Mouse (Mus musculus): ENCODE results near the gene Pilrb2. TPM values are rescaled to one million over a fixed set of nuclear protein-coding genes. Genes with fewer than 3 reads are reported as not detected.
"Not testable (repeated sequence)": the region's sequence is repeated elsewhere in the genome, so short reads cannot be mapped to it uniquely, and the experiment has no call there.

The Pilrb2 gene
- polyA plus RNA-seq, 1 experiment from 2014 or later = 1.3 TPM

GRCm38 (mm10) chr5:137837110-137837509 lies 34.5 kb downstream of the Pilrb2 start:
- H3K36me3 ChIP-seq (ENCODE audit: control insufficient read depth, insufficient read depth, low read length); H3K4me1 ChIP-seq (ENCODE audit: control insufficient read depth, insufficient read depth, low read length); ATAC-seq; H3K27me3 ChIP-seq (replicated peaks; ENCODE audit: control insufficient read depth, insufficient read depth, low read length); H3K27ac ChIP-seq (ENCODE audit: low read length); H3K4me2 ChIP-seq (ENCODE audit: low read depth, low read length); H3K9me3 ChIP-seq (ENCODE audit: control insufficient read depth, low read length); H3K9ac ChIP-seq (ENCODE audit: low read depth, low read length); H3K4me3 ChIP-seq (ENCODE audit: low read length): not testable (repeated sequence)

DNA sequence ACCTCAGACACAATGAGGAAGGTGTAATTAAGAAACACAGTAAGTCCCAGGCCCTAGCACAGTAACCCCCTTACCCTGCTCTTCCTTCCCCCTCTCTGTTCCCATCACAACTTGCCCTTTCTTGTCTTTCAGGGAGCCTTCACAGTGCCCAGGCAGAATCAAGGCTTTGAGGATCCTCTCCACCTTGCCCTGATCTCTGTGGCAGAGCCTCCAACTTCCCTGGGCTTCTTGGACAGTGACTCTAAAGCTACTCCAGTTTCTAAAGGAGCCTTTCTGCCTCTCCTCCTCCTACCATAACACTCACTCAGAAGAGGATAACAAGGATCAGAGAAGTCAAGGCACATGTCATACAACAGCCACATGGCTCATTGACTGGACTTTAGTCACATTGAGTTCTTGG lies 35.0 kb downstream of the Pilrb2 start:
- no peak overlapping the region for H3K4me2 ChIP-seq (ENCODE audit: low read depth, low read length)
- H3K9ac ChIP-seq (ENCODE audit: low read depth, low read length) = no peak overlapping the region
- H3K27ac ChIP-seq (ENCODE audit: low read length) = no peak overlapping the region
- no peak for ATAC-seq
- no peak overlapping the region for H3K4me3 ChIP-seq (ENCODE audit: low read length)
- H3K36me3 ChIP-seq (ENCODE audit: control insufficient read depth, insufficient read depth, low read length) = no peaks in the 10 kb centered on the region
- no peaks in the 10 kb centered on the region for H3K9me3 ChIP-seq (ENCODE audit: control insufficient read depth, low read length)
- H3K27me3 ChIP-seq (replicated peaks; ENCODE audit: control insufficient read depth, insufficient read depth, low read length) = no peaks in the 10 kb centered on the region
- H3K4me1 ChIP-seq (ENCODE audit: control insufficient read depth, insufficient read depth, low read length) = no peaks in the 10 kb centered on the region

- H3K4me3 ChIP-seq (ENCODE audit: low read length); H3K27me3 ChIP-seq (replicated peaks; ENCODE audit: control insufficient read depth, insufficient read depth, low read length); H3K4me2 ChIP-seq (ENCODE audit: low read depth, low read length); H3K27ac ChIP-seq (ENCODE audit: low read length); H3K9me3 ChIP-seq (ENCODE audit: control insufficient read depth, low read length); H3K4me1 ChIP-seq (ENCODE audit: control insufficient read depth, insufficient read depth, low read length); H3K9ac ChIP-seq (ENCODE audit: low read depth, low read length); H3K36me3 ChIP-seq (ENCODE audit: control insufficient read depth, insufficient read depth, low read length); ATAC-seq: not testable (repeated sequence)
- WGBS = 59% methylated on average over 2 of the region's 2 CpGs
Observed at GRCm38 (mm10) chr5:137835966-137836520, 35.6 kb downstream of the Pilrb2 start, which contains the start of gene Pilra. Gene Pilra, minus strand, starts transcription at chr5:137836281.

DNA sequence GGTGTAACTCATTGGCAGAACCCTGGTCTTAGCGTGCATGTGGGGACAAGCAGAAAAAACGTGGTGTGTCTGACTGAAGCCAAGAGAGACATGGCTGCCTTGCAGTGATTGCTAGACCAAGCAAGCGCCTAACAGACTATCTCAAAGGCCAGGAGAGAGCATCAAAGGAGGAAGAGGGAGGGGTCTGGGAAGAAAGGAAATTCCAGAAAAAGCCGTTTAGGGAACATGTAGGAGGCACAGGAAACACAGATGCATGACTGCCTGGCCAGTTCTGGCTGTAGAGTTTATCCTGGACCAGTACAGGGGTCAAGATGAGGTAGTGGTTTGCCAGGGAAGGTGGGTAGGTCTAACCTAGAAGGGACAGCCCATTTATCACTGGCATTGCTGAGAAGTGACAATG lies 38.1 kb downstream of the Pilrb2 start:
- ATAC-seq = no peak
- Histone ChIP-seq H3K27me3 (replicated peaks; ENCODE audit: control insufficient read depth, insufficient read depth, low read length) (no peaks in the 10 kb centered on the region), H3K9ac (ENCODE audit: low read depth, low read length) (no peak overlapping the region), H3K27ac (ENCODE audit: low read length) (no peak overlapping the region), H3K4me2 (ENCODE audit: low read depth, low read length) (no peak overlapping the region), H3K9me3 (ENCODE audit: control insufficient read depth, low read length) (no peaks in the 10 kb centered on the region), H3K4me3 (ENCODE audit: low read length) (no peak overlapping the region), H3K4me1 (ENCODE audit: control insufficient read depth, insufficient read depth, low read length) (no peaks in the 10 kb centered on the region), H3K36me3 (ENCODE audit: control insufficient read depth, insufficient read depth, low read length) (no peaks in the 10 kb centered on the region)
- 49% methylated on average over 4 of the region's 4 CpGs for WGBS

DNA sequence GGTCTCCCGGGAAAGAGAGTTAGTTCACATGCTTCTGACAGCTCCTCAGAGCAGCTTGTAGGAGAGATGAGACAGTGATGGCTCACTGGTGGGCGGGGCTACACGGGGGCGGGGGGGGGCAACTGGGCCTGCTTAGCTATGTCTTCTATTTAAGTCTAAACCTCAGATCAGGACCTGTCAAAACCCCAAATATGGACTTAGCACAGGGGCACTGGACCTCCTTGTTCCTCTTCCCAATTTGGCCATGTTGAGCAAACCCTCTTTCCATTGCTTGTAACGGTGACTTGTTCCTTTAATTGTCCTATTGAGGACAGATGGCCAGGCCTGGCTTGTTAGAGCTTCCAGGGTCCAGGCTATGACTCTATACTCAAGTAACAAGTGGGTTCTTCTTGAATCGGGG lies 40.1 kb downstream of the Pilrb2 start:
- Histone ChIP-seq H3K9ac (ENCODE audit: low read depth, low read length) (no peak overlapping the region), H3K4me3 (ENCODE audit: low read length) (no peak overlapping the region), H3K27me3 (replicated peaks; ENCODE audit: control insufficient read depth, insufficient read depth, low read length) (no peaks in the 10 kb centered on the region), H3K4me1 (ENCODE audit: control insufficient read depth, insufficient read depth, low read length) (no peaks in the 10 kb centered on the region), H3K36me3 (ENCODE audit: control insufficient read depth, insufficient read depth, low read length) (no peaks in the 10 kb centered on the region), H3K9me3 (ENCODE audit: control insufficient read depth, low read length) (no peaks in the 10 kb centered on the region), H3K27ac (ENCODE audit: low read length) (no peak overlapping the region), H3K4me2 (ENCODE audit: low read depth, low read length) (no peak overlapping the region)
- 71% methylated on average over 6 of the region's 6 CpGs for WGBS
- no peak for ATAC-seq

DNA sequence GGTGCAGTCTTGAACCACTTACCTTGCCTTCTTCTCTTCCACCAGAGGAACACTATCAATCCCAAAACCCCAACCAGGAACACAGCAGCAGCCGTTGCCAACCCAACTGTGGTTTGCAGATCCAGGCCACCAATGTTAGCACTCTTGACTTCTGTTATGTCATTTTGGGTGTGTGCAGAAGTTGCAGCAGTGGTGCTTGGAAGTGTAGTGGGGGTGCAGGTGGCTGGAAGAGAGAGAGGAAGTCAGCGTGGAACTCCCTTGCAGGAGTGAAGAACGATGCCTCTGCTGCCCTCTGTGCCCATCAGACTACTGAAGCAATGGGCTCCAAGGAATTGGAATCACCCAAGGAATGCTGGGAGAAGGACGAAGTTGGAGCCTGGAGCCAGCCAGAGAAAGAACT lies 40.5 kb downstream of the Pilrb2 start:
- Histone ChIP-seq H3K4me1 (ENCODE audit: control insufficient read depth, insufficient read depth, low read length) (no peaks in the 10 kb centered on the region), H3K4me2 (ENCODE audit: low read depth, low read length) (no peak overlapping the region), H3K27ac (ENCODE audit: low read length) (no peak overlapping the region), H3K4me3 (ENCODE audit: low read length) (no peak overlapping the region), H3K36me3 (ENCODE audit: control insufficient read depth, insufficient read depth, low read length) (no peaks in the 10 kb centered on the region), H3K9ac (ENCODE audit: low read depth, low read length) (no peak overlapping the region), H3K27me3 (replicated peaks; ENCODE audit: control insufficient read depth, insufficient read depth, low read length) (no peaks in the 10 kb centered on the region), H3K9me3 (ENCODE audit: control insufficient read depth, low read length) (no peaks in the 10 kb centered on the region)
- no peak for ATAC-seq
- 89% methylated on average over 4 of the region's 4 CpGs for WGBS

DNA sequence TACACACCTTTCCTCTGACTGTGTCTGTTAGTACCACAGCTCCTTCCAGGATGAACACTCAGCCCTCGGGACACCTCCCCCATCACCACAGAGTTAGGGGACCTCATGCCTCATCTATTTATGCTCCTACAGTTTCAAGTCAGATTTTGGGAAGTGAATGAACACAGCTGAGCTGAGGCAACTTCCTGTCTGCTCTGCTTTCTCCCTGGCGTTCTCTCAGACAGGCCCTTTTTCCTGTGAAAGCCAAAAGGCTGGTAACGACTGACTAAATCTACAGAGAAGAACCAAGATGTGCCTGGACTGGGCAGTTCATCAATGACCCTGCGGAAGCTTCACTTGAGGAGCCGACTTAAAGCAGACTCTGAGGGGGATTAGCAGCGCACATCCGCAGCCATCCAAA lies 41.4 kb downstream of the Pilrb2 start:
- Histone ChIP-seq H3K27ac (ENCODE audit: low read length) (no peak overlapping the region), H3K4me2 (ENCODE audit: low read depth, low read length) (no peak overlapping the region), H3K4me3 (ENCODE audit: low read length) (no peak overlapping the region), H3K9me3 (ENCODE audit: control insufficient read depth, low read length) (no peaks in the 10 kb centered on the region), H3K9ac (ENCODE audit: low read depth, low read length) (no peak overlapping the region), H3K36me3 (ENCODE audit: control insufficient read depth, insufficient read depth, low read length) (no peaks in the 10 kb centered on the region), H3K4me1 (ENCODE audit: control insufficient read depth, insufficient read depth, low read length) (no peaks in the 10 kb centered on the region), H3K27me3 (replicated peaks; ENCODE audit: control insufficient read depth, insufficient read depth, low read length) (no peaks in the 10 kb centered on the region)
- WGBS = 72% methylated on average over 7 of the region's 7 CpGs
- no peak for ATAC-seq

DNA sequence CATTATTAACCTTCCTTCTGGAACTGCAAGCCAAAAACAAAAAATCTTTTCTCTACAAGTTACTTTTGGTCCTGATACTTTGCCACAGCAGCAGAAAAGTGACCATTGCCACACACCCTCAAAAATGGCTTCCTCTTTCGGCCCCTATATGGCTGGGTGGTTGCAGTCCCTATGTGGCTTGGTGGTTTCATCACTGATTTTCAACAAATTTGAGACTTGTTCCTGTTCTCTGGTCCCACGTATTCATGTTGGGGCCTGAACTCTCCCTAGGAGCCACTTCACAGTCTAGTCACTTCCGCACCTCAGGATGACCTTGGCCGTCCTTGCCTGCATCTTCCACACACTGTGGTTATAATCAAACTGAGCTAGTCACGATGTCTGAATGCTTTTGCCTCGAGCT lies 42.9 kb downstream of the Pilrb2 start:
- Histone ChIP-seq H3K4me3 (ENCODE audit: low read length) (no peak overlapping the region), H3K27ac (ENCODE audit: low read length) (no peak overlapping the region), H3K9ac (ENCODE audit: low read depth, low read length) (no peak overlapping the region), H3K4me1 (ENCODE audit: control insufficient read depth, insufficient read depth, low read length) (no peaks in the 10 kb centered on the region), H3K36me3 (ENCODE audit: control insufficient read depth, insufficient read depth, low read length) (no peaks in the 10 kb centered on the region), H3K27me3 (replicated peaks; ENCODE audit: control insufficient read depth, insufficient read depth, low read length) (no peaks in the 10 kb centered on the region), H3K9me3 (ENCODE audit: control insufficient read depth, low read length) (no peaks in the 10 kb centered on the region), H3K4me2 (ENCODE audit: low read depth, low read length) (no peak overlapping the region)
- 81% methylated on average over 6 of the region's 6 CpGs for WGBS
- no peak for ATAC-seq

DNA sequence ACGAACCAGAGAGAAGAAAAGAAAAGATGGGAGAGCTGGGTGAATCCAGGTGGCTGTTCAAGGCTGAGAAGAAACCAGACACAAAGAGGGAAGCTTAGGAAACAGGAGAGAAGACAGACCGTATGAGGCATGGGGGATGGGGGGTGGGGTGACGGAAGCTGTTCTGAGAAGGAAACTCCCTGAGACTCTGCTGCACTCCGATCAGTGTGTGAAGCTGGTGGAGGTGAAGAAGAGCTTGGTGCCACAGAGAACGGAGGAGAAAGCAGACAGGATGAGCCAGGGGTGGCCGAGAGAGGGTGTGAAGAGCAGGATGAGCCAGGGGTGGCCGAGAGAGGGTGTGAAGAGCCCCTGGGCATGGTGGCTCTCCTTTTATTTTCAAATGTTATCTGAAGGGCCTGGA lies 45.2 kb downstream of the Pilrb2 start:
- H3K4me2 ChIP-seq (ENCODE audit: low read depth, low read length) = no peak overlapping the region
- H3K36me3 ChIP-seq (ENCODE audit: control insufficient read depth, insufficient read depth, low read length) = no peaks in the 10 kb centered on the region
- no peaks in the 10 kb centered on the region for H3K27me3 ChIP-seq (replicated peaks; ENCODE audit: control insufficient read depth, insufficient read depth, low read length)
- no peak for ATAC-seq
- no peaks in the 10 kb centered on the region for H3K4me1 ChIP-seq (ENCODE audit: control insufficient read depth, insufficient read depth, low read length)
- no peaks in the 10 kb centered on the region for H3K9me3 ChIP-seq (ENCODE audit: control insufficient read depth, low read length)
- H3K4me3 ChIP-seq (ENCODE audit: low read length) = no peak overlapping the region
- no peak overlapping the region for H3K27ac ChIP-seq (ENCODE audit: low read length)
- 52% methylated on average over 7 of the region's 7 CpGs for WGBS
- no peak overlapping the region for H3K9ac ChIP-seq (ENCODE audit: low read depth, low read length)

DNA sequence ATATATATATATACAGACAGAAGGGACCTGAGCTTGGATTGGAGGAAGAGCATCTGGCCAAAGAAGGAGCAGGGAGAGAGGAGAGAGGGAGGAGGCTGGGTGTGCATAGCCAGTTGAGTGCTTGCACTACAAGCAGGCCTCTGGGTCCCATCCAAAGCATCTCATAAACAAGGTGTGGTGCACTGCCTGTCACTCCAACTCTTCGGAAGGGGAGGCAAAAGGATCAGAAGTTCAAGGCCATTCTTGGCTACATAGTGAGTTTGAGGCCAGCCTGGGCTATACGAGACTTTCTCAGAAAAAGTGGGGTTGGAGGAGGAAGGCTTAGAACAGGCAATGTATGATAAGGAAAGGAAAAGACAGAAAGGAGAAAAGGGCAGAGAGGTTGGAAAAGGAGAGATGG lies 45.6 kb downstream of the Pilrb2 start:
- no peak for ATAC-seq
- 81% methylated on average over 2 of the region's 2 CpGs for WGBS

More for the DNA sequence above, 45.6 kb downstream of the Pilrb2 start:
- Histone ChIP-seq H3K9me3 (ENCODE audit: control insufficient read depth, low read length) (no peaks in the 10 kb centered on the region), H3K4me2 (ENCODE audit: low read depth, low read length) (no peak overlapping the region), H3K4me3 (ENCODE audit: low read length) (no peak overlapping the region), H3K27ac (ENCODE audit: low read length) (no peak overlapping the region), H3K27me3 (replicated peaks; ENCODE audit: control insufficient read depth, insufficient read depth, low read length) (no peaks in the 10 kb centered on the region), H3K4me1 (ENCODE audit: control insufficient read depth, insufficient read depth, low read length) (no peaks in the 10 kb centered on the region), H3K36me3 (ENCODE audit: control insufficient read depth, insufficient read depth, low read length) (no peaks in the 10 kb centered on the region), H3K9ac (ENCODE audit: low read depth, low read length) (no peak overlapping the region)

Measured in intestine, embryonic 16.5 days (tissue).